ENCODE assay signal across 19 mouse cellular contexts in the genomic region with DNA sequence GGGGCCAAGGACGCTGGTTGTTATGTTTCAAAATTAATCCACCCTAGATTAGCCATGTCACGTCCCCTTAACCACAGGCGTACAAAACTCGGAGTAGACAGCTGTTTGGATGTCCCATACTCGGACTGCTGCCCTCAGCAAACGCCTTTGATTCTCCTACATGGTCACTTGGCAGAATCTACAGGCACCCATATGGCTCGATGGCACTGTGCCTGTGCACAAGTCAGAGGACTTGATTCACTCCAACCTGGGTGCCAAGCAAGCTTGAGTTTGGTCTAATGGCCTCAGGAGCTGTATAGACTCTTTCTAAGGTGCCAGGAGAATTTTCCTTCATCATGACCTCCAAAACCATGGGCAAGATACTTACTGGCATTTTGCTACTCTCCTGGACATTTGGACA.
DNase-seq lines count a peak whose midpoint lies in the region; ATAC-seq and TF ChIP-seq lines count a peak whose summit lies in the region.
"Had no signal": no experiment of that assay in that cellular context is flagged by ENCODE, and none has a peak within 500 bp of the region (broad histone marks: within the 10 kb centered on the region; RNA-seq: fewer than 3 reads in every experiment).

No protein-coding gene starts in this region.

- H3K9ac ChIP-seq in hindbrain, postnatal 0 days (replicated peaks; ENCODE audit: low read length) = no peak overlapping the region
- no peak overlapping the region for H3K9ac ChIP-seq in hindbrain, embryonic 11.5 days (ENCODE audit: low read depth, low read length)
- H3K9ac ChIP-seq: embryonic facial prominence, embryonic 12.5 days; forebrain, embryonic 15.5 days; hindbrain, embryonic 13.5 days; intestine, embryonic 15.5 days had no signal

- ATAC-seq in hindbrain, postnatal 0 days = peak; percentile 38
- ATAC-seq in hindbrain, embryonic 11.5 days (ENCODE audit: low FRiP score) = no peak
- ATAC-seq: activated CD4-positive, CD25-positive, alpha-beta regulatory T cell, adult 4 months; forebrain, embryonic 15.5 days; intestine, embryonic 15.5 days; Patski had no signal

- WGBS in hindbrain, postnatal 0 days = 50% methylated on average over 7 of the region's 7 CpGs
- WGBS in hindbrain, embryonic 11.5 days = 95% methylated on average over 7 of the region's 7 CpGs

- H3K27ac ChIP-seq in hindbrain, postnatal 0 days = no peak overlapping the region
- no peak overlapping the region for H3K27ac ChIP-seq in hindbrain, embryonic 11.5 days (ENCODE audit: low read depth, low read length)
- H3K27ac ChIP-seq: embryonic facial prominence, embryonic 12.5 days; forebrain, embryonic 15.5 days; heart, embryonic 10.5 days; hindbrain, embryonic 13.5 days; intestine, embryonic 15.5 days had no signal

- no peaks in the 10 kb centered on the region for H3K4me1 ChIP-seq in hindbrain, postnatal 0 days (ENCODE audit: insufficient read depth, low read length)
- no peaks in the 10 kb centered on the region for H3K4me1 ChIP-seq in hindbrain, embryonic 11.5 days (replicated peaks; ENCODE audit: control insufficient read depth, insufficient read depth, low read length)
- H3K4me1 ChIP-seq: embryonic facial prominence, embryonic 12.5 days; heart, embryonic 10.5 days; hindbrain, embryonic 13.5 days; intestine, embryonic 15.5 days had no signal

- no peak overlapping the region for H3K4me3 ChIP-seq in hindbrain, postnatal 0 days (ENCODE audit: low read length)
- H3K4me3 ChIP-seq in hindbrain, embryonic 11.5 days (ENCODE audit: low read depth, low read length) = no peak overlapping the region
- H3K4me3 ChIP-seq: embryonic facial prominence, embryonic 12.5 days; forebrain, embryonic 15.5 days; heart, embryonic 10.5 days; hindbrain, embryonic 13.5 days; intestine, embryonic 15.5 days had no signal

- no peaks in the 10 kb centered on the region for H3K27me3 ChIP-seq in hindbrain, postnatal 0 days (ENCODE audit: insufficient read depth, low read length)
- no peaks in the 10 kb centered on the region for H3K27me3 ChIP-seq in hindbrain, embryonic 11.5 days (ENCODE audit: control insufficient read depth, insufficient read depth, low read length)
- H3K27me3 ChIP-seq: CH12.LX; embryonic facial prominence, embryonic 12.5 days; forebrain, embryonic 15.5 days; hindbrain, embryonic 13.5 days; intestine, embryonic 15.5 days; Patski had no signal

- no peak for TF ChIP-seq POLR2A in brain, embryonic 14.5 days (IDR thresholded peaks at IDR 0.05; ENCODE audit: borderline replicate concordance, extremely low read depth, insufficient read depth, insufficient read length, poor library complexity, severe bottlenecking)

- no peak overlapping the region for H3K4me2 ChIP-seq in hindbrain, postnatal 0 days (ENCODE audit: low read depth, low read length)
- H3K4me2 ChIP-seq in hindbrain, embryonic 11.5 days (replicated peaks; ENCODE audit: low read depth, low read length) = no peak overlapping the region
- H3K4me2 ChIP-seq: embryonic facial prominence, embryonic 12.5 days; forebrain, embryonic 15.5 days; hindbrain, embryonic 13.5 days; intestine, embryonic 15.5 days had no signal

- intact Hi-C loops in gastrocnemius, postnatal 14 days (cut with DNase I; ENCODE audit: low total_unique reads) = no loop called here

- TF ChIP-seq CTCF in hindbrain, postnatal 0 days (IDR thresholded peaks at IDR 0.05; ENCODE audit: low read depth) = no peak
- no peak for TF ChIP-seq CTCF in brain, embryonic 14.5 days (IDR thresholded peaks at IDR 0.05; ENCODE audit: borderline replicate concordance, extremely low read depth, insufficient read depth, insufficient read length)

- H3K36me3 ChIP-seq in hindbrain, postnatal 0 days (ENCODE audit: insufficient read depth, low read length) = no peaks in the 10 kb centered on the region
- no peaks in the 10 kb centered on the region for H3K36me3 ChIP-seq in hindbrain, embryonic 11.5 days (ENCODE audit: control insufficient read depth, insufficient read depth, low read length)
- H3K36me3 ChIP-seq: embryonic facial prominence, embryonic 12.5 days; forebrain, embryonic 15.5 days; heart, embryonic 10.5 days; hindbrain, embryonic 13.5 days; intestine, embryonic 15.5 days had no signal

- DNase-seq in cerebellum, postnatal 10 days = peak; percentile 90 to 96
- DNase-seq in cerebellum, adult 9-11 months = no peak
- peak; percentile 65 for DNase-seq in hindbrain, postnatal 0 days (ENCODE audit: low spot score)
- DNase-seq in hindbrain, embryonic 11.5 days (ENCODE audit: low spot score) = no peak
- DNase-seq in brain, embryonic 14.5 days (ENCODE audit: low read depth) = peak; percentile 47
- DNase-seq in gastrocnemius, postnatal 14 days = no peak
- DNase-seq: adrenal gland, postnatal 25 days; heart, adult 18-20 months; heart, postnatal 10 days; heart, postnatal 4 days; kidney, adult 18-20 months had no signal

- no peaks in the 10 kb centered on the region for H3K9me3 ChIP-seq in hindbrain, postnatal 0 days (ENCODE audit: low read length)
- no peaks in the 10 kb centered on the region for H3K9me3 ChIP-seq in hindbrain, embryonic 11.5 days (ENCODE audit: control insufficient read depth, low read length)
- H3K9me3 ChIP-seq: embryonic facial prominence, embryonic 12.5 days; forebrain, embryonic 15.5 days; heart, embryonic 10.5 days; hindbrain, embryonic 13.5 days; intestine, embryonic 15.5 days had no signal

Comparison
In these comparisons a context has a peak if more than half of its experiments do, and no peak if none do; other contexts are left out.
1. DNase-seq: peak in cerebellum, postnatal 10 days (2 of 2), hindbrain, postnatal 0 days (single experiment) and brain, embryonic 14.5 days (single experiment); none in cerebellum, adult 9-11 months (single experiment), hindbrain, embryonic 11.5 days (single experiment) and gastrocnemius, postnatal 14 days (single experiment).